Mouse (Mus musculus): ENCODE data around the gene Nlk. TPM values are rescaled to one million over a fixed set of nuclear protein-coding genes. Genes with fewer than 3 reads are reported as not detected.
"Not testable (repeated sequence)": the region's sequence is repeated elsewhere in the genome, so short reads cannot be mapped to it uniquely, and the experiment has no call there.

Nlk gene
- polyA plus RNA-seq, 1 experiment from 2014 or later: 29.4 TPM

DNA sequence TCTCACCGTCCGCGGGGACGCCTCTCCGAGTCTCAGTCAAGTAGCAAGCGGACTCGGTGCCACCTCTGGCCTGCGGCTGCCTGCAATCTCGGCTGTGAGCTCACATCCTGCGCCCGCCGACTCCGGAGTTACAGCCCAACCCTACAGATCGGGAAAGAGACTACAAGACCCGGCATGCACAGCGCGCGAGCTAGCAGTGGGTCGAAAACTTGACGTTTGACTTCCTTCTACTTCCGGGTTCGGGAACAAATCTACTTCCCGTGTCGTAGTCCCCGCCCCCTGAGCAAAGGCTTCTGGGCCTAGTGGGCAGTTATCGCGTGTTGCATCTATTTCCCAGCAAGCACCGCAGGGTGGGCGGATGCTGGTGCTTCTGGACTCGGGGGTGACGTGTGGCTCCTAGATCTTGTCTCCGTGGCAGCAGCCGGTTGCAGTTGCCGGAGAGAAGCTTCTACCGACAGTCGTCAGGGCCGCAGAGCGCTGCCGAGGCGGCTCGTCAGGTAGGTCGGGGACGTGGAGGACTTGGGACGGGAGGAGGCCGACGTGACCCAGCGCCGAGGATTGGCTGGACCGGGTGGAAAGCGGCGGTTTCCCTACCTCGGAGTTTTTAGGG, 161.0 kb downstream of the Nlk start, which contains the start of the genes Tnfaip1 and Ift20:
TSS of gene Tnfaip1 (minus strand) at position 253 of the 610 bp plus-strand sequence.
TSS of gene Ift20 (plus strand) at position 282 of the 610 bp plus-strand sequence.
- Histone ChIP-seq H3K9ac (replicated peaks; ENCODE audit: low read depth, low read length) (peak within 1 kb of the TSS; percentile 72), H3K9me3 (ENCODE audit: control insufficient read depth, low read length) (no peaks in the 10 kb centered on the region), H3K27ac (ENCODE audit: low read depth, low read length) (peak within 1 kb of the TSS; percentile 87), H3K4me3 (ENCODE audit: low read depth, low read length) (peak within 1 kb of the TSS; percentile 66), H3K36me3 (ENCODE audit: control insufficient read depth, insufficient read depth, low read length) (peaks cover 13% of the 10 kb centered on the region; the same call in 1 of the 2 replicates), H3K4me1 (ENCODE audit: control insufficient read depth, insufficient read depth, low read length) (peaks cover 18% of the 10 kb centered on the region), H3K4me2 (ENCODE audit: low read depth, low read length) (peak within 1 kb of the TSS; percentile 83), H3K27me3 (ENCODE audit: control insufficient read depth, insufficient read depth, low read length) (no peaks in the 10 kb centered on the region)
- ATAC-seq (ENCODE audit: low read depth): peak; percentile 98
- under 1% methylated on average over 52 of the region's 52 CpGs for WGBS

GRCm38 (mm10) chr11:78535376-78536079, 161.6 kb downstream of the Nlk start:
- Histone ChIP-seq H3K36me3 (ENCODE audit: control insufficient read depth, insufficient read depth, low read length) (peaks cover 7% of the 10 kb centered on the region; the same call in 1 of the 2 replicates), H3K9me3 (ENCODE audit: control insufficient read depth, low read length) (no peaks in the 10 kb centered on the region), H3K9ac (replicated peaks; ENCODE audit: low read depth, low read length) (peak overlapping the region; percentile 63), H3K4me3 (ENCODE audit: low read depth, low read length) (peak overlapping the region; percentile 66), H3K27ac (ENCODE audit: low read depth, low read length) (peak overlapping the region; percentile 87), H3K27me3 (ENCODE audit: control insufficient read depth, insufficient read depth, low read length) (no peaks in the 10 kb centered on the region), H3K4me1 (ENCODE audit: control insufficient read depth, insufficient read depth, low read length) (peaks cover 18% of the 10 kb centered on the region), H3K4me2 (ENCODE audit: low read depth, low read length) (peak overlapping the region; percentile 83)
- ATAC-seq (ENCODE audit: low read depth): peak; percentile 11
- under 1% methylated on average over 23 of the region's 23 CpGs for WGBS

DNA sequence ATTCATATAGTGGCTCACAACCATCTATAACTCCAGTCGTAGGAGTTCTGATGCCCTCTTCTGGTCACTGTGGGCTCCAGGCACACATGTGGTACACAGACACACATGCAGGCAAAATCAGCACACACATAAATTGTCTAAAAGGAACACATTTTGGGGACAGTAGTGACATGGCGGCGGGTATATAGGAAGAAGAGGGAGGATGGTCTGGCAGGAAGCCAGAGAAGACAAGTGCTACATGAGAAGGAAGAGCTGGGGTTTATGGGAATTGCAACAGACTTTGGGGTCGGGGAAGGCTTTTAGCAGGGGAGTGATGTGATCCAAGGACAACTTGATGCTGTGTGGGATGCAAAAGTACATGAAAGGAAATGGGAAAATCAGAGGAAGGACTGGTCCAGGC, 162.7 kb downstream of the Nlk start:
- peaks cover 4% of the 10 kb centered on the region; the same call in 1 of the 2 replicates for H3K36me3 ChIP-seq (ENCODE audit: control insufficient read depth, insufficient read depth, low read length)
- peaks cover 18% of the 10 kb centered on the region for H3K4me1 ChIP-seq (ENCODE audit: control insufficient read depth, insufficient read depth, low read length)
- 94% methylated on average over 4 of the region's 4 CpGs for WGBS
- no peaks in the 10 kb centered on the region for H3K27me3 ChIP-seq (ENCODE audit: control insufficient read depth, insufficient read depth, low read length)
- H3K9me3 ChIP-seq (ENCODE audit: control insufficient read depth, low read length): no peaks in the 10 kb centered on the region
- no peak overlapping the region for H3K27ac ChIP-seq (ENCODE audit: low read depth, low read length)
- no peak for ATAC-seq (ENCODE audit: low read depth)
- H3K4me2 ChIP-seq (ENCODE audit: low read depth, low read length): peak overlapping the region; percentile 83
- H3K9ac ChIP-seq (replicated peaks; ENCODE audit: low read depth, low read length): peak overlapping the region; percentile 63; the same call in 1 of the 2 replicates
- H3K4me3 ChIP-seq (ENCODE audit: low read depth, low read length): peak overlapping the region; percentile 66

GRCm38 (mm10) chr11:78531515-78531914, 165.7 kb downstream of the Nlk start:
- not testable (repeated sequence) for H3K4me2 ChIP-seq (ENCODE audit: low read depth, low read length); H3K27ac ChIP-seq (ENCODE audit: low read depth, low read length); H3K9me3 ChIP-seq (ENCODE audit: control insufficient read depth, low read length); H3K4me3 ChIP-seq (ENCODE audit: low read depth, low read length); ATAC-seq (ENCODE audit: low read depth); H3K4me1 ChIP-seq (ENCODE audit: control insufficient read depth, insufficient read depth, low read length); H3K9ac ChIP-seq (replicated peaks; ENCODE audit: low read depth, low read length); H3K27me3 ChIP-seq (ENCODE audit: control insufficient read depth, insufficient read depth, low read length)
- 90% methylated on average over 10 of the region's 10 CpGs for WGBS
- peaks cover 23% of the 10 kb centered on the region for H3K36me3 ChIP-seq (ENCODE audit: control insufficient read depth, insufficient read depth, low read length)

DNA sequence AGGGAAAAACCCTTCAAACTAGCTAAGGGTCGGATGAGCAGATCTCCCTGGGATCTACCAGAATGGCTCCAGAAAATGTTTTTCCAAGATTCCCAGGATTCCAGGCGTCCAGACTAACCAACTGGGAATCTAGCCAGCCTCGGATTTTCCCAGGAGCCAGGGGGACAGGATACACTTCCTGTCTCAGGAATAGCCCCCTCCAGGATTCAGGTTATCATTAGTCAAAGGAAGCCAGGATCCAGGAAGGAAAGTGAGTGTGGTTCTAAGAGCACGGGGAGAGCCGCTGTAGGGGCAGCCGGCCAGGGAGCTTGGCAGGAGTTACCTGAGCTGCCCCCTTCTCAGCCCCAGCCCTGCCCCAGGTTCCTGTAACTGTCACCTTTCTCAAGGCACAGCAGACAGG, 166.1 kb downstream of the Nlk start:
- Histone ChIP-seq H3K4me3 (ENCODE audit: low read depth, low read length) (no peak overlapping the region), H3K9me3 (ENCODE audit: control insufficient read depth, low read length) (no peaks in the 10 kb centered on the region), H3K27me3 (ENCODE audit: control insufficient read depth, insufficient read depth, low read length) (no peaks in the 10 kb centered on the region), H3K36me3 (ENCODE audit: control insufficient read depth, insufficient read depth, low read length) (peaks cover 25% of the 10 kb centered on the region), H3K4me2 (ENCODE audit: low read depth, low read length) (no peak overlapping the region), H3K9ac (replicated peaks; ENCODE audit: low read depth, low read length) (no peak overlapping the region), H3K27ac (ENCODE audit: low read depth, low read length) (no peak overlapping the region), H3K4me1 (ENCODE audit: control insufficient read depth, insufficient read depth, low read length) (peaks cover 9% of the 10 kb centered on the region)
- ATAC-seq (ENCODE audit: low read depth): no peak
- WGBS: 82% methylated on average over 6 of the region's 6 CpGs

GRCm38 (mm10) chr11:78530001-78530400, 167.2 kb downstream of the Nlk start:
- no peaks in the 10 kb centered on the region for H3K27me3 ChIP-seq (ENCODE audit: control insufficient read depth, insufficient read depth, low read length)
- ATAC-seq (ENCODE audit: low read depth): no peak
- no peak overlapping the region for H3K9ac ChIP-seq (replicated peaks; ENCODE audit: low read depth, low read length)
- H3K4me1 ChIP-seq (ENCODE audit: control insufficient read depth, insufficient read depth, low read length): peaks cover 5% of the 10 kb centered on the region
- H3K27ac ChIP-seq (ENCODE audit: low read depth, low read length): no peak overlapping the region
- H3K9me3 ChIP-seq (ENCODE audit: control insufficient read depth, low read length): no peaks in the 10 kb centered on the region
- H3K4me2 ChIP-seq (ENCODE audit: low read depth, low read length): no peak overlapping the region
- no peak overlapping the region for H3K4me3 ChIP-seq (ENCODE audit: low read depth, low read length)
- H3K36me3 ChIP-seq (ENCODE audit: control insufficient read depth, insufficient read depth, low read length): peaks cover 34% of the 10 kb centered on the region
- WGBS: 94% methylated on average over 12 of the region's 12 CpGs

DNA sequence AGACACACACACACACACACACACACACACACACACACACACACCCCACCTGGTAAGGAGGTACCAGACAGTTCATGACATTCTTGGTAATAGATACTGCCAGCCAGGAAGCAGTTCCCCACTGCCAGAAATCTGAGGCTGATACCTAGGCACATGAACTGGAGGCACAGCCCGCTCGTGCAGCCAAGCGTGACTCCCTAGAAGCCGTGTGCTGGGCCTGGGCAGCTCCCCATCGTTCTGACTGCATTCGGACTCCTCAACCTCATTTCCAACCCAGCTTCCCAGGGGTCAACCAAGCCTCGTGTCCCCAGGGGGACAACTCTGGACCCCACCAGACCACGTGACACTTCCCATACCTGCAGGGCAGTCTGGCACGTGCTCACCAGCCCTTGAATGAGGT, 168.5 kb downstream of the Nlk start:
- Histone ChIP-seq H3K27me3 (ENCODE audit: control insufficient read depth, insufficient read depth, low read length) (no peaks in the 10 kb centered on the region), H3K27ac (ENCODE audit: low read depth, low read length) (no peak overlapping the region), H3K4me3 (ENCODE audit: low read depth, low read length) (no peak overlapping the region), H3K36me3 (ENCODE audit: control insufficient read depth, insufficient read depth, low read length) (peaks cover 44% of the 10 kb centered on the region), H3K9me3 (ENCODE audit: control insufficient read depth, low read length) (no peaks in the 10 kb centered on the region), H3K4me2 (ENCODE audit: low read depth, low read length) (no peak overlapping the region), H3K9ac (replicated peaks; ENCODE audit: low read depth, low read length) (no peak overlapping the region), H3K4me1 (ENCODE audit: control insufficient read depth, insufficient read depth, low read length) (no peaks in the 10 kb centered on the region)
- 86% methylated on average over 9 of the region's 9 CpGs for WGBS
- no peak for ATAC-seq (ENCODE audit: low read depth)

GRCm38 (mm10) chr11:78524838-78525237, 172.3 kb downstream of the Nlk start:
- H3K27me3 ChIP-seq (ENCODE audit: control insufficient read depth, insufficient read depth, low read length): no peaks in the 10 kb centered on the region
- H3K4me2 ChIP-seq (ENCODE audit: low read depth, low read length): no peak overlapping the region
- H3K4me3 ChIP-seq (ENCODE audit: low read depth, low read length): no peak overlapping the region
- H3K27ac ChIP-seq (ENCODE audit: low read depth, low read length): no peak overlapping the region
- H3K4me1 ChIP-seq (ENCODE audit: control insufficient read depth, insufficient read depth, low read length): no peaks in the 10 kb centered on the region
- H3K9me3 ChIP-seq (ENCODE audit: control insufficient read depth, low read length): no peaks in the 10 kb centered on the region
- 72% methylated on average over 2 of the region's 2 CpGs for WGBS
- no peak overlapping the region for H3K9ac ChIP-seq (replicated peaks; ENCODE audit: low read depth, low read length)
- H3K36me3 ChIP-seq (ENCODE audit: control insufficient read depth, insufficient read depth, low read length): peaks cover 70% of the 10 kb centered on the region
- no peak for ATAC-seq (ENCODE audit: low read depth)

GRCm38 (mm10) chr11:78523241-78523955, 173.8 kb downstream of the Nlk start:
- H3K4me1 ChIP-seq (ENCODE audit: control insufficient read depth, insufficient read depth, low read length): no peaks in the 10 kb centered on the region
- no peak for ATAC-seq (ENCODE audit: low read depth)

More at GRCm38 (mm10) chr11:78523241-78523955, 173.8 kb downstream of the Nlk start:
- Histone ChIP-seq H3K4me3 (ENCODE audit: low read depth, low read length) (no peak overlapping the region), H3K27ac (ENCODE audit: low read depth, low read length) (no peak overlapping the region), H3K9me3 (ENCODE audit: control insufficient read depth, low read length) (no peaks in the 10 kb centered on the region), H3K36me3 (ENCODE audit: control insufficient read depth, insufficient read depth, low read length) (peaks cover 74% of the 10 kb centered on the region), H3K9ac (replicated peaks; ENCODE audit: low read depth, low read length) (no peak overlapping the region), H3K27me3 (ENCODE audit: control insufficient read depth, insufficient read depth, low read length) (no peaks in the 10 kb centered on the region), H3K4me2 (ENCODE audit: low read depth, low read length) (no peak overlapping the region)
- WGBS: 80% methylated on average over 9 of the region's 9 CpGs

All from neural tube, embryonic 14.5 days (tissue).